Mouse (Mus musculus): Measurements from ENCODE around the gene Atp1a1.

DNA sequence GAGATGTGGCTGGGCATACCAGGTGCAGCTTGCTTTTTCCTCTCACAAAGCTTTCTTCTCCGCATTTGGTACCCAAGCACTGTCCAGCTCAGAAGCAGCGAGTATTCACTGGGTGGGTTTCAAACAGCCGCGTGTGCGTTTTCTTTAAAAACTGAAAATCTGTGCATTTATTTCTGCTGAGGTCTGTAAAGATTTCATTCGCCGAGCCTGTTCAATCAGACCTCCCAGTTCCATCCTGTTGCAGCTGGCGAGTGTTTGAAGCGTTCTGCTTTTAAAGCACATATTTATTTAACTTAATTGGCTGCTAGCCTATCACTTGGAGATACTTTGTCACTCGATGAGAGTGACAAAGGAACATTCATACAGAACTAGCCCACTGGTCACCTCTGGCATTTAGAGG is 73.6 kb downstream of the Atp1a1 start:
- no peak for TF ChIP-seq GATA1 (IDR thresholded peaks at IDR 0.05; ENCODE audit: low read length)
- no peak for TF ChIP-seq TAL1 (IDR thresholded peaks at IDR 0.05; ENCODE audit: low read length)
